Mouse (Mus musculus) retina, adult 2 months (tissue): Measurements from ENCODE around the gene Klk1b5.
"Not testable (repeated sequence)": the region's sequence is repeated elsewhere in the genome, so short reads cannot be mapped to it uniquely, and the experiment has no call there.

Experiments
- DNase-seq: peaks from one replicate; pipeline ENCODE4 v3.0.0-alpha.2; 2012; ENCODE audit warnings: low read depth, low spot score

Klk1b5 gene

DNA sequence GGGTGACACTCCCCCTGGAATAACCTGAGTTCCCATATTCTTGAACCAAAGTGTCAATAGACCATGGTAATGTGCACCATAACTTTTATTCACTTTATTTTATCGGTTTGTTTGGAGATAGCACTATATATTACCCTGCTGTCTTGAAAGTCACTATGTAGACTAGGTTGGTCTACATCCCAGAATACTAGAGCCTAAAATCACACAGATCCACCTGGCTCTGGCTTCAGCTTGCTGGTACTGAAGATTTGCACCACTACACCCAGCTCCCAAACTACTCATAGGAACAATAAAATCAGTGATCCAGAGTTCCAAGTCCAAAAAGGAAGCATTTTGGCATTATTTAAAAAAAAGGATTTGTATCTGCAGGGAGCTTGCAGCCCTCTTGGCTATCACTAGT, at the start of gene Klk1b5:
TSS of gene Klk1b5 (plus strand) at position 301 of the 400 bp plus-strand sequence.
- no peak for DNase-seq

DNA sequence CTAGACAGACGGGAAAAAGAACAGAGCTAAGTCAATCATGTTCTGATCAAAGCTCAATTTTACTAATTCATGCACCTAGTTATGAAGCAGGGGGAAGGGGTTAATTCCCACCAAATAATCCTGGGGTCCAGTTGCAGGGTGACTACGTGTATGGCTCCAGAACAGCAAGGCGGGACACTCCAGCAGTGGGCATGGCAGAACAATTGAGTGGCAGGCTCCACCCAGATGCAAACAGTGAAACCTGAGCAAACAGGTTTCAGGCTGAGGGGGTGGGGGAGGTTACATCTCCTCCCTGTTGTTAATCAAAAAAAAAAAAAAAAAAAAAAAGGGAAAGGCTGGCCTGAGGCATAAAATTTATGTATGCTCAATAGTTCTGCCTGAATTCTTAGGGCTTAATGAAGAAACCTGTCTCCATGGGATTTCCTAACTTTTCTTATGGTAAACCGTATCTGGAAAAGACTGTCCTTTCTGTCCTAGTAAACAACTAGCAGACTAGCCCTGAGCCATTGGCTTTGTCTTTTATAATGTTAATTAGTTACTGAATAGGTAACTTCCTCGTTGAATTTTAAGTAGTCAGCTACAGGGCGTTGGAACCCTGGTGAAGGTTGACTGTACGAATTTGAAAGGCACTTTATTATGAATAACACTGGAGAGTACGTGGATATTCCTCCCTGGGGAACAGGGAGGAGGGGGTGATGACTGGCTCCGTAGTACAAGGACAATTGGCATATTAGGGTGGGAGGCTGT, 36.3 kb upstream of the Klk1b5 start:
- no peak for DNase-seq

DNA sequence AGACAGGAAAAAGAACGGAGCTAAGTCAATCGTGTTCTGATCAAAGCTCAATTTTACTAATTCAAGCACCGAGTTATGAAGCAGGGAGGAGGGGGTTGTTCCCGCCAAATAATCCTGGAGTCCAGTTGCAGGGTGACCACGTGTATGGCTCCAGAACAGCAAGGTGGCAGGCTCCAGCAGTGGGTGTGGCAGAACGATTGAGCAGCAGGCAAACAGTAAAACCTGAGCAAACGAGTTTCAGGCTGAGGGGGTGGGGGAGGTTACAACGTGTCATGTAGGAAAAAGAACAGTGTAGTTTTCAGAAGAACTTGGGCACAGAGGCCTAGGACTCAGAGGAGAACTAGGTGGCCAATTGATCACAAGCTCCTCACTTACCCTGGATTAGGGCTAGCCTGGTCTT, 29.2 kb upstream of the Klk1b5 start:
- DNase-seq = not testable (repeated sequence)

DNA sequence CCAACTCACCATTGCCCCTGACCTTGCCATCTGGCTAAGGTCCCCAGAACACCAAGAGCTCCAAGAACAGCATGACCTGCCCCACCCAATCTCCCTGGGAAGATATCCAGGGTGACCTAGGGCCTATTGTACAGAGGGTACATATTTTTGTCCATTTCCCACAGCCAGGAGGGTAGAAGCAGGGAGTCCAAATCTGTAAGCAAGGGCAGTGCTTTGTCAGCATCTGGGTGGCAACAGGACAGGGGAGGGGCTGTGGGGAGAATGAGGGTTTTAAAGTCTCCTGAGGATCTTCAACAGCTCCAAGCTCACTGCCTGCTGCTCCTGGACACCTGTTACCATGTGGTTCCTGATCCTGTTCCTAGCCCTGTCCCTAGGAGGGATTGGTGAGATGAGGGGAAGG, 27.8 kb upstream of the Klk1b5 start, which contains the start of gene Klk1b24:
TSS of gene Klk1b24 (plus strand) at position 301 of the 400 bp plus-strand sequence.
- not testable (repeated sequence) for DNase-seq

- DNase-seq = not testable (repeated sequence)
Measured at GRCm38 (mm10) chr7:44193466-44193865, 22.3 kb upstream of the Klk1b5 start.

DNA sequence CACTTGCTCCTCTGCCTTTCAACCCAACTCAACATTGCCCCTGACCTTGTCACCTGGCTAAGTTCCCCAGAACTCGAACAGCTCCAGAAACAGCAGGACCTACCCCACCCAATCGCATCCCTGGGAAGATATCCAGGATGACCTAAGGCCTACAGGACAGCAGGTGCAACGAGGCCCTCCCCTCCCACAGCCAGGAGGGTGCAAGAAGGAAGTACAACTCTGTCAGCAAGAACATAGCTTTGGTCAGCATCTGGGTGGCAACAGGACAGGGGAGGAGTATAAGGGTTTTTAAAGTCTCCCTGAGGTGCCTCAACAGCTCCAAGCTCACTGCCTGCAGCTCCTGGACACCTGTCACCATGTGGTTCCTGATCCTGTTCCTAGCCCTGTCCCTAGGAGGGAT, 17.9 kb upstream of the Klk1b5 start, which contains the start of gene Klk1b3:
TSS of gene Klk1b3 (plus strand) at position 301 of the 400 bp plus-strand sequence.
- DNase-seq = no peak

DNA sequence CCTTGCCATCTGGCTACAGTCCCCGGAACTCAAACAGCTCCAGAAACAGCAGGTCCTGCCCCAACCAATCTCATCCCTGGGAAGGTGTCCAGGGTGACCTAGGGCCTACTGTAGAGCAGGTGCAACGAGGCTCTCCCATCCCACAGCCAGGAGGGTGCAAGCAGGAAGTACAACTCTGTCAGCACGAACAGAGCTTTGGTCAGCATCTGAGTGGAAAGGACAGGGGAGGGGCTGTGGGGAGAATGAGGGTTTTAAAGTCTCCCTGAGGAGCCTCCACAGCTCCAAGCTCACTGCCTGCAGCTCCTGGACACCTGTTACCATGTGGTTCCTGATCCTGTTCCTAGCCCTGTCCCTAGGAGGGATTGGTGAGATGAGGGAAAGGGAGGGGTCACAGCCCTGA, 8.6 kb upstream of the Klk1b5 start, which contains the start of gene Klk1b4:
TSS of gene Klk1b4 (plus strand) at position 301 of the 400 bp plus-strand sequence.
- DNase-seq = not testable (repeated sequence)

GRCm38 (mm10) chr7:44208307-44208706, 7.4 kb upstream of the Klk1b5 start:
- DNase-seq = no peak

DNA sequence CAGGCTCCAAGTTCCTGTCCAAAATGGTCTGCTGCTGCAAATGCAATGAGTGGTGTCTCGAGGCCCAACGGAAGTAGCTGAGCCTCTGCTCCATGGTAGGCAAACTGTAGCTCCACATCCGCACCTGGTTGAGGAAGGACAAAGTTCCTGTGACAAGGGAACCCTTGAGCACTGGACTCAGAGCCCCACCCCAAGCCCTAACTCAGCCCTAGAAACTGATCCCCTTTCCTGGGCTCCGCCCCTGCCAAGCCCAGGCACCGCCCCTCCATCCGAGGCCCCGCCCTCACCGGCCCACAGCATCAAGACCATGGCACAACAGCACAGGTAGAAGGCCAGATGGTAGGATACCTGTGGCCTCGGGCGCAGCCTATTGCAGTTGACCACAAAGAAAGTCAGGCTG, 5.9 kb downstream of the Klk1b5 start:
- not testable (repeated sequence) for DNase-seq

DNA sequence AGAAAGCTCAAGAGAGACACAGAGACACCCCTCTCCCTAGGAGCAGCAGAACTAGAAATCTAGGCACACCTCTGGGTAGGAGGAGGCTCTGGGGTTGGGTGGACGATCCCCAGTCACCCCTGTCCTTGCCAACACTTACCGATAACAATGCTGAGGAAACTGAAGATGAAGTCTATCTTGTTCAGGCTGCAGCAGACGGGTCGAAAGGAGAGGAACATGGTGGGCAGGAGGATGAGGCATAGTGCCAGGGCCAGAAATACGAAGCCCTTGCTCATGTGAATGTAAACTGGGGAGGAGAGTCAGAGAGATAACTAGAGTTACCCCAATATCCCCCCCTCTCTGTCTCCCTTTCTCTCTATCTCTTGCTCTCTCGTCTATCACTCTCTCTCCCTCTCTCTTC, 6.6 kb downstream of the Klk1b5 start:
- DNase-seq = not testable (repeated sequence)

- no peak for DNase-seq
Measured at GRCm38 (mm10) chr7:44225076-44225475, 9.3 kb downstream of the Klk1b5 start, which contains the start of gene Klk1. Klk1 (plus strand) TSS chr7:44225360.

DNA sequence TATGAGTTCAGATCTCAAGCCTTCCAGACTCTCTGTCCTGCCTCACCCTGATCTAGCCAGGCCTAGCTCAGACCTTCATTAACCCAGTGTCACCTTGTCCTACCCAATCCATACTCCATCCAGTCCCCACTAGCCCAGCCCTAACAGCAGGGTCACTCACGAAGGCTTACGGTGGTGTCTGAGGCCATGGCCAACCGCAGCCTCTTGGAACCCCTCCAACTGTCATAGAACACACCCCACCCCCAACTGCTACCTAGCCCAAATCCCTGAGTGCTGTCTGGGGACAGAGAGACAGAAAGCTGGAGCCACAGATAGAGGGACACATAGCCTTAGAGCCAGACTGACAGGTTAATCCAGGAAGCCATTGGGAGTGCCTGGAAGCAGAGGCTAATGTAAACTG, 20.2 kb downstream of the Klk1b5 start, which contains the start of gene Gm36864:
TSS of gene Gm36864 (plus strand) at position 269 of the 400 bp plus-strand sequence.
- DNase-seq = no peak

DNA sequence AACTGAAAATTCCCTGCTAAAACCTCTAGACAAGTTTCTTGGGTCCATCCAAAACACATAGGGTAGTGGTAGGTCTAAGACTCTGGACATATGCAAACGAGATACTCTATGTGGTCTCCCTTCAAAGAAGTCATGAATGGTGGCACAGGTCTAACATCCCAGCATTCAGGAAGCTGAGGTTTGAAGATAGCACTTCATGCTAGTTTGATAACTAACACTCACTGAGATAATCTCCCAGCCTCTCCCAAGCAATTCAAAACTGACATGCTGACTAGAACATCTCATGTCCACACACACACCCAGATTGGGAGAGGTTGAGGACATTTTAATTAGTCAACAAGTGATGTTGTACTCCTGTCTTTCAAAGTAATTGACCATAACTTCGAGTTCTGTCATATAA, 24.2 kb downstream of the Klk1b5 start:
- DNase-seq = no peak

DNA sequence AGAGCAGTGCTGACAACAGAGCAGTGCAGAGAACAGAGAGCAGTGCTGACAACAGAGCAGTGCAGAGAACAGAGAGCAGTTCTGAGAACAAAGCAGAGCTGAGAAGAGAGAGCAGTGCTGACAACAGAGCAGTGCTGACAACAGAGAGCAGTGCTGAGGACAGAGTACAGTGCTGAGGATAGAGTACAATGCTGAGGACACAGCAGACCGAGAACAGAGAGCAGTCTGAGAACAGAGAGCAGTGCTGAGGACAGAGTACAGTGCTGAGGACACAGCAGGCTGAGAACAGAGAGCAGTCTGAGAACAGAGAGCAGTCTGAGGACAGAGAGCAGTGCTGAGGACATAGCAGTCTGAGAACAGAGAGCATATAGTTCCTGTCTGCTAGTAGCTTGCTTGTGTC, 25.0 kb downstream of the Klk1b5 start:
- DNase-seq = no peak

- DNase-seq = no peak
Measured at GRCm38 (mm10) chr7:44241163-44241562, 25.4 kb downstream of the Klk1b5 start.

- DNase-seq = no peak
Measured at GRCm38 (mm10) chr7:44244080-44244479, 28.3 kb downstream of the Klk1b5 start.

DNA sequence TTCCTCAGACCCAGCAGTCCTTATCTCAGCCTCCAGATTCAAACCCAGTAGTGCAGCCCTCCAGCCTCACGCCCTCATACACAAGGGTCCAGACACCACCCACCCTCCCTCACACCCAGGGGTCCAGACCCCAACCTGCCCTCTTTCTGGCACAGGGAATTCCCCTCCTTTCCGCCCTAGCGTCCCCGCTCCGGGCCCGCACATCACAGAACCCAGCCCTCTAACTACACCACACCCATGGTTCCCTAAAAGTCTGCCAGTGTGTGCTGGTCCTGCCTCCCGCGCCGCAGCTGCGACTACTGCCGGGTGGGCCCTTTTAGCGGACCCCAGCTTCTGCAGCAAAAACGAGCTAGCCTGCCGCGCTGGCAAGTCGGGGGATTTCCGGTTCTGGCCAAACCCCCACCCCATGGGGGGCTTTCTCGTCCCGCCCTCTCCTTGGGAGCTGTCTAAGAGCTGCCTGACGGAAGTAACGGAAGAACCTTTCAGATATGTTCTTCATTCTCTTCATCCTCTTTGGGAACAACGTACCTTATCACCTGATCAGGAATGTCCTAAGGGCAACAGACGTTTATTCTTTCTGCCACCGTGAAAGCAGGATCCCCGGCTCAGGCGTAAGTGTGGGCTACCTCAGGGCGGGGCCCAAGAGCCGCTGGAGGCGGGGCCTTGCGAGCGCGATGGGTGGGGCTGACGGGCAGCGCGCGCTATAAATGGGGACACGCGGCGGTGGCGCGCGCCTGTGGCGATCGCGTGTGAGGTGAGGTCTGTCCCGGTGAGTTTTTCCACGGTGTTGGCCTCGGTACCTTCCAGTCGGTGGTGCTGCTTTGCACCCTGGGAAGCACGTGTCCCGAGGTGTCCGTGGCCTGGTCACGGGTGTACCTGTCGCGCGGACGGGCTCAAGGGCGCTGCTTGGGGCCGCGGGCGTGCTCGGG, 30.6 kb downstream of the Klk1b5 start, which contains the start of the genes 1700028J19Rik and 2410002F23Rik:
TSS of gene 1700028J19Rik (minus strand) at position 641 of the 929 bp plus-strand sequence.
TSS of gene 2410002F23Rik (plus strand) at position 668 of the 929 bp plus-strand sequence.
- DNase-seq = peak; percentile 89

GRCm38 (mm10) chr7:44246984-44247470, 31.3 kb downstream of the Klk1b5 start:
- DNase-seq = no peak

GRCm38 (mm10) chr7:44247971-44248370, 32.2 kb downstream of the Klk1b5 start:
- DNase-seq = no peak

DNA sequence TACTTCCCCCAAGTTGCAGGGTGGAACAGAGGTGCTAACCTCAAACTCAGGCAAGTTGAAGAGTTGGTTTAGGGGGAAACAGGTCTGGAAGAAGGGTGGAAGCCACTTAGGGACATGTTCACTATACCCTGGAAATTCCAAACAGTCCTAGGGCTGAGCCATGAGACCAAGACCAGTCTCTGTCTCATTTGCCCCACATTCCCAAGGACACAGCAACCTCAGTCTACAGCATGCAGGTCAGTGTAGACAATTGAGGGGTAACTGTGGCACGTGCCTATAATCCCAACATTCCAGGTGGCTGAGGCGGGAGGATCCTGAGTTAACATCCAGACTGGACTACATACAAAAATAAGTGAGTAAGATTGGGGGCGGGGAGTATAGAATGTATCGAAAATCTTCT, 33.5 kb downstream of the Klk1b5 start:
- DNase-seq = no peak

- not testable (repeated sequence) for DNase-seq
Measured at GRCm38 (mm10) chr7:44250732-44251275, 35.1 kb downstream of the Klk1b5 start.
